Mouse (Mus musculus): ENCODE results near the gene Ak2. TPM values are rescaled to one million over a fixed set of nuclear protein-coding genes. Genes with fewer than 3 reads are reported as not detected.

Ak2 gene
- polyA plus RNA-seq, 1 experiment from 2014 or later, result 106 TPM

- Histone ChIP-seq H3K9me3 (replicated peaks; ENCODE audit: control insufficient read depth, low read length) (no peaks in the 10 kb centered on the region), H3K4me2 (ENCODE audit: low read depth, low read length) (no peak overlapping the region), H3K4me3 (ENCODE audit: low read depth, low read length) (no peak overlapping the region), H3K36me3 (ENCODE audit: control insufficient read depth, insufficient read depth) (peaks cover 14% of the 10 kb centered on the region), H3K27me3 (ENCODE audit: control insufficient read depth, insufficient read depth, low read depth, low read length) (no peaks in the 10 kb centered on the region), H3K4me1 (ENCODE audit: control insufficient read depth, low read depth, low read length) (no peaks in the 10 kb centered on the region), H3K27ac (ENCODE audit: low read length) (no peak overlapping the region), H3K9ac (ENCODE audit: low read depth, low read length) (no peak overlapping the region)
- no peak for ATAC-seq (ENCODE audit: low read depth)
- 43% methylated on average over 15 of the region's 15 CpGs for WGBS (ENCODE audit: insufficient replicate concordance)
Measured at GRCm38 (mm10) chr4:129011604-129012121, 19.9 kb downstream of the Ak2 start.

GRCm38 (mm10) chr4:129013151-129013864 lies 21.6 kb downstream of the Ak2 start:
- Histone ChIP-seq H3K4me1 (ENCODE audit: control insufficient read depth, low read depth, low read length) (no peaks in the 10 kb centered on the region), H3K4me3 (ENCODE audit: low read depth, low read length) (no peak overlapping the region), H3K4me2 (ENCODE audit: low read depth, low read length) (no peak overlapping the region), H3K36me3 (ENCODE audit: control insufficient read depth, insufficient read depth) (peaks cover 8% of the 10 kb centered on the region), H3K9ac (ENCODE audit: low read depth, low read length) (no peak overlapping the region), H3K9me3 (replicated peaks; ENCODE audit: control insufficient read depth, low read length) (no peaks in the 10 kb centered on the region), H3K27me3 (ENCODE audit: control insufficient read depth, insufficient read depth, low read depth, low read length) (no peaks in the 10 kb centered on the region), H3K27ac (ENCODE audit: low read length) (no peak overlapping the region)
- ATAC-seq (ENCODE audit: low read depth), result no peak
- 53% methylated on average over 10 of the region's 10 CpGs for WGBS (ENCODE audit: insufficient replicate concordance)

GRCm38 (mm10) chr4:129016329-129016728 lies 24.6 kb downstream of the Ak2 start:
- no peaks in the 10 kb centered on the region for H3K27me3 ChIP-seq (ENCODE audit: control insufficient read depth, insufficient read depth, low read depth, low read length)

GRCm38 (mm10) chr4:129017150-129017549 lies 25.4 kb downstream of the Ak2 start:
- no peak for ATAC-seq (ENCODE audit: low read depth)

More at GRCm38 (mm10) chr4:129016329-129016728, 24.6 kb downstream of the Ak2 start:
- no peak overlapping the region for H3K4me3 ChIP-seq (ENCODE audit: low read depth, low read length)
- 28% methylated on average over 4 of the region's 4 CpGs for whole genome bisulfite sequencing (ENCODE audit: insufficient replicate concordance)
- no peak overlapping the region for H3K9ac ChIP-seq (ENCODE audit: low read depth, low read length)
- ATAC-seq (ENCODE audit: low read depth), result no peak
- no peaks in the 10 kb centered on the region for H3K36me3 ChIP-seq (ENCODE audit: control insufficient read depth, insufficient read depth)
- H3K4me2 ChIP-seq (ENCODE audit: low read depth, low read length), result no peak overlapping the region
- no peaks in the 10 kb centered on the region for H3K9me3 ChIP-seq (replicated peaks; ENCODE audit: control insufficient read depth, low read length)
- no peak overlapping the region for H3K27ac ChIP-seq (ENCODE audit: low read length)
- no peaks in the 10 kb centered on the region for H3K4me1 ChIP-seq (ENCODE audit: control insufficient read depth, low read depth, low read length)

GRCm38 (mm10) chr4:129018788-129019435 lies 27.2 kb downstream of the Ak2 start:
- no peaks in the 10 kb centered on the region for H3K9me3 ChIP-seq (replicated peaks; ENCODE audit: control insufficient read depth, low read length)
- H3K27ac ChIP-seq (ENCODE audit: low read length), result no peak overlapping the region
- 48% methylated on average over 9 of the region's 9 CpGs for WGBS (ENCODE audit: insufficient replicate concordance)
- H3K4me3 ChIP-seq (ENCODE audit: low read depth, low read length), result no peak overlapping the region
- no peak overlapping the region for H3K4me2 ChIP-seq (ENCODE audit: low read depth, low read length)
- peaks cover 2% of the 10 kb centered on the region for H3K4me1 ChIP-seq (ENCODE audit: control insufficient read depth, low read depth, low read length)
- H3K36me3 ChIP-seq (ENCODE audit: control insufficient read depth, insufficient read depth), result no peaks in the 10 kb centered on the region
- no peak for ATAC-seq (ENCODE audit: low read depth)
- H3K27me3 ChIP-seq (ENCODE audit: control insufficient read depth, insufficient read depth, low read depth, low read length), result no peaks in the 10 kb centered on the region
- H3K9ac ChIP-seq (ENCODE audit: low read depth, low read length), result no peak overlapping the region

More at GRCm38 (mm10) chr4:129017150-129017549, 25.4 kb downstream of the Ak2 start:
- 47% methylated on average over 10 of the region's 10 CpGs for WGBS (ENCODE audit: insufficient replicate concordance)
- Histone ChIP-seq H3K4me2 (ENCODE audit: low read depth, low read length) (no peak overlapping the region), H3K4me3 (ENCODE audit: low read depth, low read length) (no peak overlapping the region), H3K4me1 (ENCODE audit: control insufficient read depth, low read depth, low read length) (no peaks in the 10 kb centered on the region), H3K36me3 (ENCODE audit: control insufficient read depth, insufficient read depth) (no peaks in the 10 kb centered on the region), H3K27me3 (ENCODE audit: control insufficient read depth, insufficient read depth, low read depth, low read length) (no peaks in the 10 kb centered on the region), H3K27ac (ENCODE audit: low read length) (no peak overlapping the region), H3K9me3 (replicated peaks; ENCODE audit: control insufficient read depth, low read length) (no peaks in the 10 kb centered on the region), H3K9ac (ENCODE audit: low read depth, low read length) (no peak overlapping the region)

GRCm38 (mm10) chr4:129019788-129020187 lies 28.0 kb downstream of the Ak2 start:
- Histone ChIP-seq H3K4me2 (ENCODE audit: low read depth, low read length) (no peak overlapping the region), H3K36me3 (ENCODE audit: control insufficient read depth, insufficient read depth) (no peaks in the 10 kb centered on the region), H3K4me3 (ENCODE audit: low read depth, low read length) (no peak overlapping the region), H3K9ac (ENCODE audit: low read depth, low read length) (no peak overlapping the region), H3K27ac (ENCODE audit: low read length) (no peak overlapping the region), H3K4me1 (ENCODE audit: control insufficient read depth, low read depth, low read length) (peaks cover 11% of the 10 kb centered on the region), H3K9me3 (replicated peaks; ENCODE audit: control insufficient read depth, low read length) (no peaks in the 10 kb centered on the region), H3K27me3 (ENCODE audit: control insufficient read depth, insufficient read depth, low read depth, low read length) (no peaks in the 10 kb centered on the region)
- 67% methylated on average over 9 of the region's 9 CpGs for WGBS (ENCODE audit: insufficient replicate concordance)
- ATAC-seq (ENCODE audit: low read depth), result no peak

- 57% methylated on average over 6 of the region's 6 CpGs for WGBS (ENCODE audit: insufficient replicate concordance)
- no peak overlapping the region for H3K4me2 ChIP-seq (ENCODE audit: low read depth, low read length)
- H3K9ac ChIP-seq (ENCODE audit: low read depth, low read length), result no peak overlapping the region
- no peaks in the 10 kb centered on the region for H3K27me3 ChIP-seq (ENCODE audit: control insufficient read depth, insufficient read depth, low read depth, low read length)
- H3K27ac ChIP-seq (ENCODE audit: low read length), result no peak overlapping the region
- no peak overlapping the region for H3K4me3 ChIP-seq (ENCODE audit: low read depth, low read length)
- H3K36me3 ChIP-seq (ENCODE audit: control insufficient read depth, insufficient read depth), result no peaks in the 10 kb centered on the region
- H3K9me3 ChIP-seq (replicated peaks; ENCODE audit: control insufficient read depth, low read length), result no peaks in the 10 kb centered on the region
- peak; percentile 54 for ATAC-seq (ENCODE audit: low read depth)
- H3K4me1 ChIP-seq (ENCODE audit: control insufficient read depth, low read depth, low read length), result peaks cover 14% of the 10 kb centered on the region
Measured at GRCm38 (mm10) chr4:129020454-129020853, 28.7 kb downstream of the Ak2 start.

GRCm38 (mm10) chr4:129021426-129021825 lies 29.7 kb downstream of the Ak2 start:
- H3K4me2 ChIP-seq (ENCODE audit: low read depth, low read length), result no peak overlapping the region
- no peak for ATAC-seq (ENCODE audit: low read depth)

GRCm38 (mm10) chr4:129021886-129022285 lies 30.1 kb downstream of the Ak2 start:
- no peak for ATAC-seq (ENCODE audit: low read depth)
- Histone ChIP-seq H3K4me1 (ENCODE audit: control insufficient read depth, low read depth, low read length) (peaks cover 14% of the 10 kb centered on the region), H3K36me3 (ENCODE audit: control insufficient read depth, insufficient read depth) (no peaks in the 10 kb centered on the region), H3K9me3 (replicated peaks; ENCODE audit: control insufficient read depth, low read length) (no peaks in the 10 kb centered on the region), H3K27ac (ENCODE audit: low read length) (no peak overlapping the region), H3K9ac (ENCODE audit: low read depth, low read length) (no peak overlapping the region), H3K27me3 (ENCODE audit: control insufficient read depth, insufficient read depth, low read depth, low read length) (no peaks in the 10 kb centered on the region), H3K4me3 (ENCODE audit: low read depth, low read length) (no peak overlapping the region), H3K4me2 (ENCODE audit: low read depth, low read length) (no peak overlapping the region)
- 53% methylated on average over 4 of the region's 4 CpGs for WGBS (ENCODE audit: insufficient replicate concordance)

More at GRCm38 (mm10) chr4:129021426-129021825, 29.7 kb downstream of the Ak2 start:
- Histone ChIP-seq H3K4me3 (ENCODE audit: low read depth, low read length) (no peak overlapping the region), H3K36me3 (ENCODE audit: control insufficient read depth, insufficient read depth) (no peaks in the 10 kb centered on the region), H3K4me1 (ENCODE audit: control insufficient read depth, low read depth, low read length) (peaks cover 14% of the 10 kb centered on the region), H3K27me3 (ENCODE audit: control insufficient read depth, insufficient read depth, low read depth, low read length) (no peaks in the 10 kb centered on the region), H3K9me3 (replicated peaks; ENCODE audit: control insufficient read depth, low read length) (no peaks in the 10 kb centered on the region), H3K27ac (ENCODE audit: low read length) (no peak overlapping the region), H3K9ac (ENCODE audit: low read depth, low read length) (no peak overlapping the region)
- 84% methylated on average over 3 of the region's 3 CpGs for WGBS (ENCODE audit: insufficient replicate concordance)
